ENCODE assay signal across 25 mouse cellular contexts in genomic region chr6:65472455-65472854, GRCm38 (mm10). TPM values are rescaled to one million over a fixed set of nuclear protein-coding genes. Genes with fewer than 3 reads are reported as not detected.
DNase-seq lines count a peak whose midpoint lies in the region; TF ChIP-seq lines count a peak whose summit lies in the region.
"Had no signal": no experiment of that assay in that cellular context is flagged by ENCODE, and none has a peak within 500 bp of the region (broad histone marks: within the 10 kb centered on the region; RNA-seq: fewer than 3 reads in every experiment).

No protein-coding gene starts in this region.

- no peaks in the 10 kb centered on the region for H3K27me3 ChIP-seq in CH12.LX (replicated peaks)
- H3K27me3 ChIP-seq in heart, embryonic 10.5 days (ENCODE audit: insufficient read depth, poor library complexity, severe bottlenecking): no peaks in the 10 kb centered on the region
- H3K27me3 ChIP-seq: embryonic facial prominence, embryonic 12.5 days; forebrain, embryonic 13.5 days; forebrain, embryonic 15.5 days had no signal

- dilution Hi-C loops in CH12.LX (cut with MboI; ENCODE audit: extremely low pct_ligation_motif_present, extremely low pct_unique_long_range_greater_than_20kb, low sequenced_read_pairs): no loop called here

- in situ Hi-C loops in CH12.LX (cut with MboI; ENCODE audit: low pct_ligation_motif_present, low pct_unique_long_range_greater_than_20kb, low sequenced_read_pairs): no loop called here

- H3K36me3 ChIP-seq in CH12.LX (replicated peaks in 1 of 2; ENCODE audit: control insufficient read depth in 1 of 2, insufficient read depth in 1 of 2, low read length in 1 of 2): no peaks in the 10 kb centered on the region
- no peaks in the 10 kb centered on the region for H3K36me3 ChIP-seq in heart, embryonic 10.5 days
- H3K36me3 ChIP-seq: embryonic facial prominence, embryonic 10.5 days; embryonic facial prominence, embryonic 12.5 days; forebrain, embryonic 15.5 days had no signal

- 87% methylated on average over 7 of the region's 7 CpGs for WGBS in heart, embryonic 10.5 days

- no peak overlapping the region for H3K4me2 ChIP-seq in CH12.LX (ENCODE audit: insufficient read depth, low read depth, poor library complexity, severe bottlenecking)
- H3K4me2 ChIP-seq: embryonic facial prominence, embryonic 12.5 days; forebrain, embryonic 13.5 days; forebrain, embryonic 15.5 days had no signal

- TF ChIP-seq EP300 in CH12.LX (IDR thresholded peaks at IDR 0.05; ENCODE audit: low read length): peak; percentile 66

- H3K9me3 ChIP-seq in CH12.LX (replicated peaks; ENCODE audit: low read length): no peaks in the 10 kb centered on the region
- H3K9me3 ChIP-seq in heart, embryonic 10.5 days: no peaks in the 10 kb centered on the region
- H3K9me3 ChIP-seq: embryonic facial prominence, embryonic 10.5 days; embryonic facial prominence, embryonic 12.5 days; forebrain, embryonic 13.5 days; forebrain, embryonic 15.5 days had no signal

- no peak overlapping the region for H3K4me3 ChIP-seq in CH12.LX (replicated peaks in 1 of 3; ENCODE audit: low read depth in 2 of 3, low read length in 2 of 3, poor library complexity in 1 of 3)
- H3K4me3 ChIP-seq in heart, embryonic 10.5 days: no peak overlapping the region
- H3K4me3 ChIP-seq: embryonic facial prominence, embryonic 10.5 days; embryonic facial prominence, embryonic 12.5 days; forebrain, embryonic 13.5 days; forebrain, embryonic 15.5 days had no signal

- H3K27ac ChIP-seq in CH12.LX (ENCODE audit: insufficient read depth, low read depth): no peak overlapping the region
- no peak overlapping the region for H3K27ac ChIP-seq in heart, embryonic 10.5 days
- H3K27ac ChIP-seq: embryonic facial prominence, embryonic 10.5 days; embryonic facial prominence, embryonic 12.5 days; forebrain, embryonic 13.5 days; forebrain, embryonic 15.5 days had no signal

- no peaks in the 10 kb centered on the region for H3K79me2 ChIP-seq in CH12.LX (replicated peaks; ENCODE audit: control insufficient read depth, extremely low read depth, insufficient read depth, poor library complexity, severe bottlenecking)

- H3K9ac ChIP-seq in CH12.LX (ENCODE audit: insufficient read depth, low read depth): no peak overlapping the region
- H3K9ac ChIP-seq: embryonic facial prominence, embryonic 12.5 days; forebrain, embryonic 13.5 days; forebrain, embryonic 15.5 days; forebrain, postnatal 0 days had no signal

- TF ChIP-seq POLR2A in CH12.LX (IDR thresholded peaks at IDR 0.05; ENCODE audit: low read depth, low read length): no peak

- no peak for TF ChIP-seq CTCF in CH12.LX (conservative IDR thresholded peaks at IDR 0.05 in 1 of 2, IDR thresholded peaks at IDR 0.05 in 1 of 2; ENCODE audit: low read depth in 2 of 2, low read length in 2 of 2)

- no peak for TF ChIP-seq RAD21 in CH12.LX (IDR thresholded peaks at IDR 0.05; ENCODE audit: low read depth, low read length)

- DNase-seq in CD4-positive, CD25-positive, alpha-beta regulatory T cell, adult 2 months (ENCODE audit: low read depth, low spot score): peak; percentile 42
- no peak for DNase-seq in CH12.LX (ENCODE audit: extremely low read depth)
- peak; percentile 32 for DNase-seq in induced T-regulatory cell, adult 2 months (ENCODE audit: low read depth)
- DNase-seq in layer of hippocampus, adult 18-20 months (ENCODE audit: low spot score in 2 of 2): no peak
- no peak for DNase-seq in cerebellum, postnatal 36 days
- DNase-seq in adrenal gland, postnatal 10 days: no peak
- no peak for DNase-seq in heart, embryonic 10.5 days (ENCODE audit: low spot score)
- DNase-seq: adrenal gland, adult 8-10 months; adrenal gland, postnatal 25 days; cerebellum, adult 11 months; cerebellum, adult 18-20 months; cerebellum, adult 8-10 months; cerebellum, adult 9-11 months; cerebellum, postnatal 14 days; forebrain, postnatal 0 days had no signal

- H3K4me1 ChIP-seq in CH12.LX (ENCODE audit: control insufficient read depth in 1 of 2, insufficient read depth in 2 of 2): peaks cover 0 to 4% of the 10 kb centered on the region in 2 experiments; a peak in 1 of 4 replicates
- H3K4me1 ChIP-seq in heart, embryonic 10.5 days: no peaks in the 10 kb centered on the region
- H3K4me1 ChIP-seq: embryonic facial prominence, embryonic 10.5 days; embryonic facial prominence, embryonic 12.5 days; forebrain, embryonic 13.5 days; forebrain, embryonic 15.5 days had no signal

TF ChIP-seq in CH12.LX, 34 proteins besides CTCF, POLR2A, EP300 and RAD21:
- TF ChIP-seq USF1 (IDR thresholded peaks at IDR 0.05; ENCODE audit: low read depth, low read length) (no peak), MEF2A (IDR thresholded peaks at IDR 0.05; ENCODE audit: borderline replicate concordance, low read depth, low read length) (no peak), IRF4 (IDR thresholded peaks at IDR 0.05; ENCODE audit: low read depth, low read length) (peak; percentile 86), MAX (IDR thresholded peaks at IDR 0.05; ENCODE audit: low read length) (no peak), HCFC1 (IDR thresholded peaks at IDR 0.05; ENCODE audit: low read depth, low read length) (0 out of 2 replicates have a peak, but pooled peaks have one; percentile 12), MYC (IDR thresholded peaks at IDR 0.05; ENCODE audit: low read depth, low read length) (no peak), ETS1 (conservative IDR thresholded peaks at IDR 0.05; ENCODE audit: low read depth, low read length) (peak; percentile 37; the same call in 1 of the 2 replicates), SMC3 (IDR thresholded peaks at IDR 0.05; ENCODE audit: low read depth, low read length) (no peak), SIN3A (IDR thresholded peaks at IDR 0.05; ENCODE audit: low read length) (no peak), NRF1 (IDR thresholded peaks at IDR 0.05; ENCODE audit: low read depth, low read length) (no peak), ZKSCAN1 (IDR thresholded peaks at IDR 0.05; ENCODE audit: borderline replicate concordance, low read depth, low read length) (no peak), UBTF (IDR thresholded peaks at IDR 0.05; ENCODE audit: low read depth, low read length) (no peak), JUND (conservative IDR thresholded peaks at IDR 0.05; ENCODE audit: low read depth, low read length) (peak; percentile 91), JUN (IDR thresholded peaks at IDR 0.05; ENCODE audit: insufficient read depth, low read depth, low read length) (peak; percentile 83)

RNA-seq across cellular contexts. Expression of gene Tnip3, which starts 52.7 kb away (rescaled TPM):
- total RNA-seq in CH12.LX (2012; rRNA removed): 1.4 and 1.5 TPM in 2 replicates
- 2.1 and 2.5 TPM in 2 replicates for total RNA-seq in CH12.LX (2014; rRNA removed)
- 2.5 and 2.9 TPM in 2 replicates for polyA plus RNA-seq in CH12.LX (2012; ENCODE audit: insufficient read length, low read depth)
- not detected for total RNA-seq in layer of hippocampus, adult 18-20 months (2021)
- under 1 TPM; 0.09 to 0.61 TPM for total RNA-seq in adrenal gland, postnatal 10 days (2021)
- polyA plus RNA-seq in heart, embryonic 10.5 days (2016; fragmentation: Nextera tagmentation; extraction: Ambion mirVana): not detected in 2 replicates
- total RNA-seq: ES-E14; forebrain, postnatal 0 days; MEL had no signal
- polyA plus RNA-seq: brain, embryonic 14.5 days; C2C12; cortical plate, adult 2 months; embryonic facial prominence, embryonic 10.5 days; embryonic facial prominence, embryonic 12.5 days; forebrain, embryonic 11.5 days; forebrain, embryonic 13.5 days; forebrain, embryonic 15.5 days had no signal

Comparison
In these comparisons a context has a peak if more than half of its experiments do, and no peak if none do; other contexts are left out.
1. DNase-seq: peak in CD4-positive, CD25-positive, alpha-beta regulatory T cell, adult 2 months (single experiment) and induced T-regulatory cell, adult 2 months (single experiment); none in CH12.LX (single experiment), layer of hippocampus, adult 18-20 months (0 of 2), cerebellum, postnatal 36 days (0 of 2), adrenal gland, postnatal 10 days (single experiment) and heart, embryonic 10.5 days (single experiment).